Mouse (Mus musculus) stomach, embryonic 14.5 days (tissue): ENCODE results near the gene Pde4b. TPM values are rescaled to one million over a fixed set of nuclear protein-coding genes. Genes with fewer than 3 reads are reported as not detected.

Experiments
- ATAC-seq: fragments of 200-750 bp; cut with Nextera tagmentation; 2 replicates; pipeline ENCODE4 v1.8.0; 2017; ENCODE audit warnings: low read depth, moderate TSS enrichment; ENCODE audit not compliant: insufficient number of reproducible peaks, insufficient read depth, low FRiP score
- H3K27ac ChIP-seq: fragments of 300-500 bp; sonication (generic); 2 replicates; pipeline ENCODE4 v1.5.1; 2014; ENCODE audit warnings: mild to moderate bottlenecking, low read length, moderate library complexity, mixed read lengths
- H3K27me3 ChIP-seq: fragments of 300-500 bp; sonication (generic); 2 replicates; pipeline ENCODE4 v1.6.1; 2014; ENCODE audit warnings: low read length, control low read depth, mixed read lengths; ENCODE audit not compliant: control insufficient read depth, insufficient read depth
- H3K36me3 ChIP-seq: fragments of 300-500 bp; sonication (generic); 2 replicates; pipeline ENCODE4 v1.6.1; 2014; ENCODE audit warnings: mild to moderate bottlenecking, control low read depth, low read length, moderate library complexity, mixed read lengths; ENCODE audit not compliant: control insufficient read depth, insufficient read depth
- H3K4me1 ChIP-seq: fragments of 300-500 bp; sonication (generic); 2 replicates; pipeline ENCODE4 v1.6.1; 2014; ENCODE audit warnings: low read length, control low read depth, mixed read lengths; ENCODE audit not compliant: control insufficient read depth, insufficient read depth
- H3K4me2 ChIP-seq: fragments of 300-500 bp; sonication (generic); replicated peaks from 2 replicates; pipeline ENCODE4 v1.6.1; 2014; ENCODE audit warnings: low read depth, low read length, control low read depth
- H3K4me3 ChIP-seq: fragments of 300-500 bp; sonication (generic); 2 replicates; pipeline ENCODE4 v1.5.1; 2014; ENCODE audit warnings: low read depth, low read length, control low read depth
- H3K9ac ChIP-seq: fragments of 300-500 bp; sonication (generic); replicated peaks from 2 replicates; pipeline ENCODE4 v1.6.1; 2014; ENCODE audit warnings: low read depth, mild to moderate bottlenecking, control low read depth, low read length, moderate library complexity, mixed read lengths
- H3K9me3 ChIP-seq: fragments of 300-500 bp; sonication (generic); 2 replicates; pipeline ENCODE4 v1.6.1; 2016; ENCODE audit warnings: low read depth, low read length, control low read depth; ENCODE audit not compliant: control insufficient read depth
- WGBS: fragments of 180-500 bp; shearing (Covaris S2); extraction: QIAGEN DNeasy Blood & Tissue Kit; methylation state at CpG from one replicate; pipeline ENCODE4 v1.1.7; 2014; 5-methylcytosine and 5-hydroxymethylcytosine counted together
- polyA plus RNA-seq: library from polyadenylated mRNA; unstranded; fragments of >200 nt; fragmentation: Nextera tagmentation; extraction: Ambion mirVana; gene quantifications from 2 replicates; pipeline ENCODE4 v1.2.1, GENCODE M21; 2014

Pde4b gene
- polyA plus RNA-seq, 1 experiment from 2014 or later: 16.5 TPM

DNA sequence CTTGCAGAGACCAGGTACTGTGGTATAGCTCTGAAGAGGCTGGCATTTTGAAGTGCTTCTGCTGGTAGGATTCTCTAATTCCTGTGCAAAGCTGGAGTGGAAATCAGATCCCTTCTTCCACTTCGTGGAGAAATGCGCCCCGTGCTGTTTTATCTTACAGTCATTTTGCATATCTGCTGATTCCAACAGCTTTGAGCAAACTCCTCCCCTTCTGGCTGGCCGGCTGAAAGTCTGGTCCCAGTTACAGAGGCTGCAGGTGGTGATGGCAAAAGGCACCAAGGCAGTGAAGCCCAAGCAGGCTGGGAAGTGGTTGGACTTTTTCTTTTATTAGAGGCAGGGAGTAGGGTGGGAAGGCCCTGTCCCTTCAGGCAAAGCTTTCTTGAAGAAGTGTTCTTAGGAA, 481.2 kb downstream of the Pde4b start:
- Histone ChIP-seq H3K27me3 (no peaks in the 10 kb centered on the region), H3K9me3 (no peaks in the 10 kb centered on the region), H3K4me1 (peaks cover 29% of the 10 kb centered on the region), H3K4me3 (no peak overlapping the region), H3K27ac (peak overlapping the region; percentile 64; the same call in 1 of the 2 replicates), H3K4me2 (peak overlapping the region; percentile 24), H3K36me3 (no peaks in the 10 kb centered on the region), H3K9ac (no peak overlapping the region)
- 1% methylated on average over 4 of the region's 4 CpGs for WGBS
- no peak; the same call in 1 of the 2 replicates for ATAC-seq

- no peak overlapping the region for H3K9ac ChIP-seq
- peak overlapping the region; percentile 64; the same call in 1 of the 2 replicates for H3K27ac ChIP-seq
- no peaks in the 10 kb centered on the region for H3K36me3 ChIP-seq
- no peak overlapping the region for H3K4me3 ChIP-seq
- no peaks in the 10 kb centered on the region for H3K9me3 ChIP-seq
- WGBS: 14% methylated on average over 8 of the region's 8 CpGs
- no peaks in the 10 kb centered on the region for H3K27me3 ChIP-seq
- no peak for ATAC-seq
- H3K4me1 ChIP-seq: peaks cover 29% of the 10 kb centered on the region
- peak overlapping the region; percentile 24 for H3K4me2 ChIP-seq
These were observed 481.8 kb downstream of the Pde4b start for GRCm38 (mm10) chr4:102569101-102569583.

DNA sequence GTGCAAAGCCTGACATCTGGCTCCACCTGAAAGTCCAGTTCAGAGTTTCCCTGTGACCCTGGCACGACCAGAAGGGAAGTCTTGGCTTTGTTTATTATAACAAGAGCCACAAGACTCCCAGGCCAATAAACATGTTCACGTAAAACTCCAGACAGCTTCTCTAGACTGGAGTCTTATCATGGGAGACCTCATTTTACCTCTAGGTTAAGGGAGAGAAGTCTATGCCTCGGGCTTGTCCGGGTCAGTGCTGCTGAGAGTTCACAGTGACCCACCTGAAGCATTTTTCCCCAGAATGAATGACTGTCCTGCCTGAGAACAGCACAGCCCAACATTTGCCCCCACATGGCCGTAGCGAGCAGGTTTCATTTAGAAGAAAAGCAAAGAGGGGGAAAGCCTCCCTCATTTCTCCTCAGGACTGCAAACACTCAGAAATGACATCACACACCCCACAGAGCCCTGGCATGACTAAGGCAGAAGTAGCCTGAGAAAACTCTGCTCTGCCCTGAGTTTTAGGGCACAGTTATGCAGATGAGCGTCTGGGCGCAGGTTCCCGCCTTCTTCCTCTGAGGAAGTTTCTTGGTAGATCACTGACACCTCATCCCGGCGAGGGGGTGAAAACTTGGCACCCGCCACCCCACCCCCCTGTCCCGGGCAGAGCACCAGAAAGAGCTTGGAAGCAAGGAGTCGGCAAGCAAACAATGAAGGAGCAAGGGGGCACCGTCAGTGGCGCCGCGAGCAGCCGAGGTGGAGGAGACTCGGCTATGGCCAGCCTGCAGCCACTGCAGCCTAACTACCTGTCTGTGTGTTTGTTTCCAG, 482.8 kb downstream of the Pde4b start:
- Histone ChIP-seq H3K9me3 (no peaks in the 10 kb centered on the region), H3K4me3 (peak overlapping the region; percentile 50), H3K36me3 (no peaks in the 10 kb centered on the region), H3K4me2 (peak overlapping the region; percentile 85), H3K27me3 (no peaks in the 10 kb centered on the region), H3K4me1 (peaks cover 29% of the 10 kb centered on the region), H3K9ac (peak overlapping the region; percentile 49), H3K27ac (peak overlapping the region; percentile 86)
- ATAC-seq: peak; percentile 57
- WGBS: under 1% methylated on average over 20 of the region's 20 CpGs

DNA sequence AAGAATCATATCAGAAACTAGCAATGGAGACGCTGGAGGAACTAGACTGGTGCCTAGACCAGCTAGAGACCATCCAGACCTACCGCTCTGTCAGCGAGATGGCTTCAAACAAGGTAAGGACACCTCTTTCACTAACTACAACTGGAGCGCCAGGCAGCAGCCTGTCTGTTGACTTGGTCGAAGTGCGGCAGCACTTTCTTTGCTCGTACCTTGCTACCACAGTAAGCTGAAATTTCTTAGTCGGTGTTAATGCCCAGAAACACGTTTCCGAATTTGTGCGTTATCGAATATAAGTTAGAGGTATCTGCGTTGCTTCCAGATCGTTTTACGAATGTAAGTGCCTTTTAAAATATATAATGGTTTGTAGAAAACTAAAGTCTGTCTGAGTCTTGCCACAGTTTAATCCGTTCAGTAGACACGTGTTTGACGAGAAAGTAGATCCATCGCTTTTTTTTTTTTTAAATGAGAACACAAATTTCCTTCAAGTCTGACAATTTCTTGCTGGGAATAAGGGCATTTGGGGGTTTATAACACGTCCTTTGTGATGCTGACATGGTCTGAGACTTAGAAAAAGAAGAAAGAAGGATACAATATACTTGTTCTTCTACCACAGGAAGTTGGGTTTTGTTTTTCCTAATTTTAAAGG, 483.5 kb downstream of the Pde4b start:
- Histone ChIP-seq H3K9me3 (no peaks in the 10 kb centered on the region), H3K9ac (peak overlapping the region; percentile 49), H3K4me3 (peak overlapping the region; percentile 50), H3K27ac (peak overlapping the region; percentile 86), H3K4me2 (peak overlapping the region; percentile 85), H3K27me3 (no peaks in the 10 kb centered on the region), H3K36me3 (no peaks in the 10 kb centered on the region), H3K4me1 (peaks cover 29% of the 10 kb centered on the region)
- 2% methylated on average over 20 of the region's 20 CpGs for WGBS
- ATAC-seq: peak; percentile 8; the same call in 1 of the 2 replicates

- Histone ChIP-seq H3K4me2 (peak overlapping the region; percentile 28), H3K27ac (peak overlapping the region; percentile 15; the same call in 1 of the 2 replicates), H3K4me1 (peaks cover 29% of the 10 kb centered on the region), H3K9ac (no peak overlapping the region), H3K9me3 (no peaks in the 10 kb centered on the region), H3K27me3 (no peaks in the 10 kb centered on the region), H3K4me3 (peak overlapping the region; percentile 15; the same call in 1 of the 2 replicates), H3K36me3 (no peaks in the 10 kb centered on the region)
- no peak for ATAC-seq
- 62% methylated on average over 6 of the region's 6 CpGs for WGBS
These were observed 484.7 kb downstream of the Pde4b start for GRCm38 (mm10) chr4:102572031-102572430.

GRCm38 (mm10) chr4:102572591-102572990, 485.2 kb downstream of the Pde4b start:
- 71% methylated on average over 3 of the region's 3 CpGs for WGBS

DNA sequence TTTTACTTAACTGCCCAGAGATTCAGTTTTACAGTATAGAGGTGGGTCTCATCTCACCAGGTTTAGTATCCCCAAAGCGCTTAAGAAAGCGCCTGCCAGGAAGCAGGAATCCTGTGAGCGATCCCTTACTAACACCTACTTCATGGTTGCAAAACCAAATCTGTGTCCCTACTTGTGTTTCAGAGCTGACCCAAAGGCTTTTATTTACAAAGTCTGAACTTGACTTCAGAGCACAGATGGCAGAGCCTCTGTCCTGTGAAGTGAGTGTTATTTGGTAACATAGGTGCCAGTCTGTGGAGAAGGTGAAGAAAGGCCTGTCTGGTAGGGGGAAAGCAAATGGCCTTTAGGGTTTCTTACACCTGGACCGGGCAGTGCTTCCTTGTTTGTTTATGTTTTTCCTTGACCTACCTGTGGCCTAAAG, 486.0 kb downstream of the Pde4b start:
- WGBS: 73% methylated on average over 4 of the region's 4 CpGs
- Histone ChIP-seq H3K4me1 (peaks cover 19% of the 10 kb centered on the region), H3K4me3 (no peak overlapping the region), H3K4me2 (no peak overlapping the region; the same call in 1 of the 2 replicates), H3K36me3 (no peaks in the 10 kb centered on the region), H3K27ac (no peak overlapping the region), H3K9me3 (no peaks in the 10 kb centered on the region), H3K27me3 (no peaks in the 10 kb centered on the region), H3K9ac (no peak overlapping the region)
- no peak for ATAC-seq

More at GRCm38 (mm10) chr4:102572591-102572990, 485.2 kb downstream of the Pde4b start:
- Histone ChIP-seq H3K27ac (no peak overlapping the region), H3K4me1 (peaks cover 27% of the 10 kb centered on the region), H3K9me3 (no peaks in the 10 kb centered on the region), H3K36me3 (no peaks in the 10 kb centered on the region), H3K4me2 (peak overlapping the region; percentile 28; the same call in 1 of the 2 replicates), H3K4me3 (peak overlapping the region; percentile 15; the same call in 1 of the 2 replicates), H3K27me3 (no peaks in the 10 kb centered on the region), H3K9ac (no peak overlapping the region)
- ATAC-seq: no peak

- no peaks in the 10 kb centered on the region for H3K9me3 ChIP-seq
- H3K36me3 ChIP-seq: no peaks in the 10 kb centered on the region
- 57% methylated on average over 9 of the region's 9 CpGs for WGBS
- no peak overlapping the region for H3K4me3 ChIP-seq
- H3K27ac ChIP-seq: no peak overlapping the region
- H3K27me3 ChIP-seq: no peaks in the 10 kb centered on the region
- H3K4me1 ChIP-seq: peaks cover 11% of the 10 kb centered on the region
- H3K4me2 ChIP-seq: no peak overlapping the region
- no peak for ATAC-seq
- no peak overlapping the region for H3K9ac ChIP-seq
These were observed 486.9 kb downstream of the Pde4b start for GRCm38 (mm10) chr4:102574226-102574625.
